Mouse (Mus musculus) midbrain, embryonic 13.5 days (tissue): Measurements from ENCODE around the gene 9530077C05Rik. TPM values are rescaled to one million over a fixed set of nuclear protein-coding genes. Genes with fewer than 3 reads are reported as not detected.

Source experiments
- ATAC-seq: fragments of 200-750 bp; cut with Nextera tagmentation; 2 replicates; pipeline ENCODE4 v1.8.0; 2017; ENCODE audit warnings: mild to moderate bottlenecking, moderate TSS enrichment, moderate library complexity
- H3K27ac ChIP-seq: fragments of 300-500 bp; sonication (generic); 2 replicates; pipeline ENCODE4 v1.5.1; 2015; ENCODE audit warnings: inconsistent platforms, mild to moderate bottlenecking, moderate library complexity
- H3K27me3 ChIP-seq: fragments of 300-500 bp; sonication (generic); 2 replicates; pipeline ENCODE4 v1.6.1; 2015; ENCODE audit warnings: mild to moderate bottlenecking, inconsistent platforms
- H3K36me3 ChIP-seq: fragments of 300-500 bp; sonication (generic); 2 replicates; pipeline ENCODE4 v1.6.1; 2015; ENCODE audit warnings: mild to moderate bottlenecking, inconsistent platforms
- H3K4me1 ChIP-seq: fragments of 300-500 bp; sonication (generic); replicated peaks from 2 replicates; pipeline ENCODE4 v1.6.1; 2015; ENCODE audit warnings: inconsistent platforms
- H3K4me2 ChIP-seq: fragments of 300-500 bp; sonication (generic); replicated peaks from 2 replicates; pipeline ENCODE4 v1.6.1; 2015; ENCODE audit warnings: moderate library complexity, mild to moderate bottlenecking, inconsistent platforms
- H3K4me3 ChIP-seq: fragments of 300-500 bp; sonication (generic); replicated peaks from 2 replicates; pipeline ENCODE4 v1.5.1; 2015; ENCODE audit warnings: mild to moderate bottlenecking, inconsistent platforms
- H3K9ac ChIP-seq: fragments of 300-500 bp; sonication (generic); replicated peaks from 2 replicates; pipeline ENCODE4 v1.6.1; 2015; ENCODE audit warnings: mild to moderate bottlenecking, inconsistent platforms
- H3K9me3 ChIP-seq: fragments of 300-500 bp; sonication (generic); 2 replicates; pipeline ENCODE4 v1.6.1; 2016; ENCODE audit warnings: mild to moderate bottlenecking, inconsistent platforms
- WGBS: fragments of 180-500 bp; shearing (Covaris S2); methylation state at CpG from one replicate; pipeline ENCODE4 v1.1.7; 2015; 5-methylcytosine and 5-hydroxymethylcytosine counted together
- polyA plus RNA-seq: library from polyadenylated mRNA; unstranded; fragments of >200 nt; fragmentation: Nextera tagmentation; extraction: Ambion mirVana; gene quantifications from 2 replicates; pipeline ENCODE4 v1.2.1, GENCODE M21; 2015

9530077C05Rik gene
- polyA plus RNA-seq, 1 experiment from 2014 or later = 9.9 TPM

- ATAC-seq = peak; percentile 78
- H3K9me3 ChIP-seq = no peaks in the 10 kb centered on the region
- under 1% methylated on average over 67 of the region's 73 CpGs for WGBS
Observed at GRCm38 (mm10) chr9:22467371-22468169, 56.3 kb downstream of the 9530077C05Rik start.

DNA sequence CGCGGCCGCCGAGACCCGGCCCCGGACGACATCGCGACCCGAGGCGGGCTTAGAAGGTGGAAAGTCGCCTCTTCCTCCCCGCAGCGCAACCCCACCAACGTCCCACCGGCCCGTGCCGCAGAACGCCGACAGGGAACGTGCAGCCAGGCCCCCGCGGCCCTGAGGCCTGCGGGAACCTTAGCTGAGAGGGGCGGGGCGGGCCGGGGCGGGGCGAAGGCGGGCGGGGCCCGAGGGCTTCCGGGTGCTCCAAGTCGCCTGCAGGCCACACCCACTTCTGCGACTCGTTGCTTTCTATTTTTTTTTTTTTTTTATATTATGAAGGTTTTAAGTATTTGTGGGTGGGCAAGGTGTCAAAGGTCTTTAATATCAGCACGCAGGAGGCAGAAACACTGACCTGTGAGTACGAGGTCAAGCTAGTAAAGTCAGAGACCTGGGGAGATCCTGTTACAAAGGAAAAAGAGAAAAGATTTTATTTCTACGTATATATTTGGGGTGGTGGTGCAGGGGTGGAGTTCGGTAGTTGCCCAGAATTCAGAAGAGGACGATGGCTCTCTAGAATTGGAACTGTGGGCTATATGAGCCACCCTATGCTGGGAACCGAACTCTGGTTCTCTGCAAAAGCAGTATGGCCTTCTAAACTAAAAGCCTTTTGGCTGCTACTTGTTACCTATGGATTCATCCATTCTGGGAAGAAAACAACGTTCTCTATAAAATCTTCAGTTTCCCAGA, 57.0 kb downstream of the 9530077C05Rik start:
- peak; percentile 90 for ATAC-seq

More at GRCm38 (mm10) chr9:22467371-22468169, 56.3 kb downstream of the 9530077C05Rik start:
- H3K9ac ChIP-seq = peak overlapping the region; percentile 90
- peaks cover 4% of the 10 kb centered on the region for H3K4me1 ChIP-seq
- H3K4me3 ChIP-seq = peak overlapping the region; percentile 78
- peak overlapping the region; percentile 60 for H3K4me2 ChIP-seq
- peak overlapping the region; percentile 93 for H3K27ac ChIP-seq
- no peaks in the 10 kb centered on the region for H3K27me3 ChIP-seq
- peaks cover 10% of the 10 kb centered on the region for H3K36me3 ChIP-seq

GRCm38 (mm10) chr9:22468899-22469259, 57.6 kb downstream of the 9530077C05Rik start:
- Histone ChIP-seq H3K27ac (no peak overlapping the region), H3K36me3 (peaks cover 5% of the 10 kb centered on the region), H3K4me1 (peaks cover 4% of the 10 kb centered on the region), H3K4me3 (no peak overlapping the region), H3K4me2 (no peak overlapping the region), H3K9me3 (no peaks in the 10 kb centered on the region), H3K9ac (no peak overlapping the region), H3K27me3 (no peaks in the 10 kb centered on the region)
- no peak for ATAC-seq
- 77% methylated on average over 8 of the region's 8 CpGs for WGBS

More for the DNA sequence above, 57.0 kb downstream of the 9530077C05Rik start:
- peak overlapping the region; percentile 93 for H3K27ac ChIP-seq
- H3K4me2 ChIP-seq = peak overlapping the region; percentile 60
- H3K9ac ChIP-seq = peak overlapping the region; percentile 90
- peak overlapping the region; percentile 78 for H3K4me3 ChIP-seq
- WGBS = 3% methylated on average over 43 of the region's 43 CpGs
- H3K36me3 ChIP-seq = peaks cover 6% of the 10 kb centered on the region
- H3K4me1 ChIP-seq = peaks cover 4% of the 10 kb centered on the region
- no peaks in the 10 kb centered on the region for H3K27me3 ChIP-seq
- H3K9me3 ChIP-seq = no peaks in the 10 kb centered on the region

GRCm38 (mm10) chr9:22469643-22470042, 58.3 kb downstream of the 9530077C05Rik start, which contains the start of gene Rp9:
Gene Rp9, minus strand, starts transcription at chr9:22469743.
- Histone ChIP-seq H3K4me3 (peak within 1 kb of the TSS; percentile 78), H3K4me2 (peak within 1 kb of the TSS; percentile 60), H3K9me3 (no peaks in the 10 kb centered on the region), H3K9ac (peak within 1 kb of the TSS; percentile 90; the same call in 1 of the 2 replicates), H3K36me3 (peaks cover 5% of the 10 kb centered on the region), H3K27me3 (no peaks in the 10 kb centered on the region), H3K4me1 (peaks cover 4% of the 10 kb centered on the region), H3K27ac (0 out of 2 replicates have a peak within 1 kb of the TSS, but pooled peaks have one; percentile 93)
- no peak for ATAC-seq
- 96% methylated on average over 3 of the region's 3 CpGs for WGBS

- no peaks in the 10 kb centered on the region for H3K36me3 ChIP-seq
- no peaks in the 10 kb centered on the region for H3K27me3 ChIP-seq
- ATAC-seq = peak; percentile 100
- H3K27ac ChIP-seq = peak within 1 kb of the TSS; percentile 67
- under 1% methylated on average over 25 of the region's 25 CpGs for WGBS
- H3K9me3 ChIP-seq = no peaks in the 10 kb centered on the region
- peak within 1 kb of the TSS; percentile 69 for H3K4me3 ChIP-seq
- H3K9ac ChIP-seq = peak within 1 kb of the TSS; percentile 66
- peak within 1 kb of the TSS; percentile 64 for H3K4me2 ChIP-seq
- H3K4me1 ChIP-seq = peaks cover 15% of the 10 kb centered on the region
Observed at GRCm38 (mm10) chr9:22475424-22475868, 64.1 kb downstream of the 9530077C05Rik start, which contains the start of gene Bbs9. Gene Bbs9, plus strand, starts transcription at chr9:22475715.

- no peak for ATAC-seq
- Histone ChIP-seq H3K36me3 (no peaks in the 10 kb centered on the region), H3K4me2 (peak overlapping the region; percentile 64), H3K9ac (peak overlapping the region; percentile 66), H3K4me1 (peaks cover 15% of the 10 kb centered on the region), H3K9me3 (no peaks in the 10 kb centered on the region), H3K27ac (no peak overlapping the region), H3K4me3 (peak overlapping the region; percentile 69), H3K27me3 (no peaks in the 10 kb centered on the region)
- WGBS = 4% methylated on average over 10 of the region's 10 CpGs
Observed at GRCm38 (mm10) chr9:22476265-22476664, 65.0 kb downstream of the 9530077C05Rik start.

DNA sequence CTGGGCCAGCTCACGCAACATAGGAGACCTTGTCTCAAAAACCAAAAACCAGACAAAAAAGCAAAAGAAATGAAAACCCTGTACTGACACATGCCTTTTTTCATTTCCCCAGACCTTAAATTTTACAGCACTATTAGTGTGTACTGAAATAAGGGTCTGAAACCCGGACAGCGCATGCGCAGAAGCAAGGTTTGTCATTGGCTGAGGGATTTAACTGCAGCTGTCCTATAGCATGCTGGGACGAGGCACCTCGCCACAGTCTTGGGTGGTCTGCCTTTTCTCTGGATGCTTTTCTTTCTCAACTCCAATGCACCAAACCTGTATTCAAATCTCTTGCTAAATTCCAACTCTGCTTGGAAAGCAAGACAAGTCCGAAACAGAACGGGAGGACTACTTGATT, 67.6 kb downstream of the 9530077C05Rik start:
- Histone ChIP-seq H3K4me1 (peaks cover 15% of the 10 kb centered on the region), H3K9me3 (no peaks in the 10 kb centered on the region), H3K27me3 (no peaks in the 10 kb centered on the region), H3K4me3 (no peak overlapping the region), H3K36me3 (no peaks in the 10 kb centered on the region), H3K4me2 (no peak overlapping the region), H3K27ac (no peak overlapping the region), H3K9ac (no peak overlapping the region)
- ATAC-seq = no peak
- WGBS = 92% methylated on average over 8 of the region's 8 CpGs

DNA sequence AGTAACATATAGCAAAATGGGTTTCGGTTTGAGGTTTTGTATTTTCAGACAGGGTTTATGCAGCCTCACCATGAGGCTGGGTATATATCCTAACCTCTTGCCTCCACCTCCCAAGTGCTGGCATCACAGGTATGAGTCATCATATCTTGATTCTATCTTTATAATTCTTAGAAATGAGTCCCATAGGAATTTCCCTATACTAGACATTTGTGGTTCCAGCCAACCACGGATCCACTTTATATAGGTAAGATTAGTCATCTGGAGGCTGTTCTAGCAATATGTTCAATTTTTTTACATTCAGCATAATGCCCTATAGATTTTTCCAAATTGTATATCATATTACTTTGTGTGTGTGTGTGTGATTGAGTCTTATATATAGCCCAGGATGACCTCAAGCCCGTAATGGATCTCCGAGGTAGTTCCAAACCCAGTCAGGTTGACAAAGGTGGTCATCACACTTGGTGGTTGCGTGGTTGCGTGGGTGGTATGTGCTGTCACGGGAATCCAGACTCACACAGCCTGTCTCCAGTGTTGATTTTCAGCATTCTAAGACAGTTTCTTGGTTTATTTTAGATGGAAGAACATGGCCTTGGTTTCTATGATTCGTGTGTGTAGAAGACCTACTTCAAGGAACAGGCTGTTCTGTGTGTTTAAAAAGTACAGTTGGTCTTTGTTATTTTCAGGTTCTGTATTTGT, 72.7 kb downstream of the 9530077C05Rik start:
- H3K9ac ChIP-seq = no peak overlapping the region
- WGBS = 96% methylated on average over 8 of the region's 8 CpGs
- H3K9me3 ChIP-seq = no peaks in the 10 kb centered on the region
- no peaks in the 10 kb centered on the region for H3K27me3 ChIP-seq
- peaks cover 4% of the 10 kb centered on the region; the same call in 1 of the 2 replicates for H3K36me3 ChIP-seq
- no peak overlapping the region for H3K4me3 ChIP-seq
- no peak for ATAC-seq
- no peak overlapping the region for H3K27ac ChIP-seq
- no peaks in the 10 kb centered on the region for H3K4me1 ChIP-seq
- no peak overlapping the region for H3K4me2 ChIP-seq

DNA sequence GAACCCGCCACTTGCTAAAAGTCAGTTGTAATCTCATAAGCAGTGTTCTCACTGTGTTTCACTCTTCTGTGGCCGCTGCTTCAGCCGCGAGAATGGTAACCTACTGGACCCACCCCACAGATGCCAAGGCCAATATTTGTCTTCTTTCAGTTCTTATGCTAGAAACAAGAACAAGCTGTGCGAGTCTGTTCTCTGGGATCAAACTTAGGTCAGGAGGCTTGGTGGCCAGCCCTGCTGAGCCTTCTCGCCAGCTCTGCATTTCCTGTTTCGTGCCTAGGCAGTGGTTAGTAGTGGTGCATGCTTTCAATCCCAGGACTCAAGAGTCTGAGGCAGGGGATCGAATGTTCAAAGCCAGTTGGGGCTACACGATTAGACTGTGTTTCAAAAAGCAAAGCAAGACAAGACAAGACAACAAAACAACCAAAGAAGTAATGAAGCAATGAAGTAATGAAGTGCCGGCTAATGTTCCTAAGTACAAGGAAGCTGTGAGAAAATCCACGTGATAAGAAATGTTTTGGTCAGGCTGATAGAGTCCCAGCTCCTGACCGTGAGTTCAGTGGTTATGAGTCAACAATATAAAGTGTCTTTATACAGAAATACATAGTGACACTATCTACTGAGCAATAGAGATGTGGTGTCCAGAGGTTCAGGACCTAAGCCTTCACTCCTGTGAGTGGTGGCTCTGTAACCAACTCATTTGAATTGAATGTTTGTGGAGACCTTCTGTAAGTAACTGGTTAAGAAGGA, 73.4 kb downstream of the 9530077C05Rik start:
- no peak for ATAC-seq
- Histone ChIP-seq H3K9ac (no peak overlapping the region), H3K4me1 (no peaks in the 10 kb centered on the region), H3K4me3 (no peak overlapping the region), H3K27ac (no peak overlapping the region), H3K36me3 (peaks cover 4% of the 10 kb centered on the region; the same call in 1 of the 2 replicates), H3K4me2 (no peak overlapping the region), H3K9me3 (no peaks in the 10 kb centered on the region), H3K27me3 (no peaks in the 10 kb centered on the region)
- WGBS = 94% methylated on average over 12 of the region's 12 CpGs

GRCm38 (mm10) chr9:22486211-22486610, 74.9 kb downstream of the 9530077C05Rik start:
- no peak overlapping the region for H3K4me3 ChIP-seq
- H3K4me1 ChIP-seq = no peaks in the 10 kb centered on the region
- no peak overlapping the region for H3K4me2 ChIP-seq
- no peak overlapping the region for H3K9ac ChIP-seq
- no peak overlapping the region for H3K27ac ChIP-seq
- no peaks in the 10 kb centered on the region for H3K27me3 ChIP-seq
- H3K9me3 ChIP-seq = no peaks in the 10 kb centered on the region
- no peak for ATAC-seq
- H3K36me3 ChIP-seq = peaks cover 4% of the 10 kb centered on the region; the same call in 1 of the 2 replicates
- 86% methylated on average over 7 of the region's 7 CpGs for WGBS

DNA sequence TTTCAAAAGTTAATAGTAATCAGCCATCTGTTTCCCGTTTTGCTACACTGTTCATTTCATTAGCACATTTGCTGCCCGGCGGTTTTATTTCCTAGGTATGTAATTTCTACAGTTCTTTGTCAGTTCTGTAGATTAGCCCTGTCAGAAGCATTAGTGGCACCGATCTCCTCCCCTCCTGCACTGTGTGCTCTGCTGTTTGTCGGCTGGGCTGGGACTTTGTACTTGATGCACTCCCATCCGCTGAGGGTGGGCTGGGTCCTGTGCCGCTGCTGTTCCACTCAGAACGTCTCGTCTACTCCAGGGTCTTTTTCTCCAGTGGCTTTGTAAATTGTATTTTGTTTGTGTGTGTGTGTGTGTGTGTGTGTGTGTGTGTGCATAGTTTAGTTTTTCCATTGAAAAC, 77.7 kb downstream of the 9530077C05Rik start:
- ATAC-seq = no peak
- no peak overlapping the region for H3K4me3 ChIP-seq
- H3K4me1 ChIP-seq = no peaks in the 10 kb centered on the region
- no peak overlapping the region for H3K4me2 ChIP-seq
- 67% methylated on average over 9 of the region's 9 CpGs for WGBS
- peaks cover 4% of the 10 kb centered on the region; the same call in 1 of the 2 replicates for H3K36me3 ChIP-seq
- H3K27me3 ChIP-seq = no peaks in the 10 kb centered on the region
- no peak overlapping the region for H3K9ac ChIP-seq
- H3K9me3 ChIP-seq = no peaks in the 10 kb centered on the region
- H3K27ac ChIP-seq = no peak overlapping the region
